Mouse (Mus musculus): ENCODE results near the gene Olfr807.

DNA sequence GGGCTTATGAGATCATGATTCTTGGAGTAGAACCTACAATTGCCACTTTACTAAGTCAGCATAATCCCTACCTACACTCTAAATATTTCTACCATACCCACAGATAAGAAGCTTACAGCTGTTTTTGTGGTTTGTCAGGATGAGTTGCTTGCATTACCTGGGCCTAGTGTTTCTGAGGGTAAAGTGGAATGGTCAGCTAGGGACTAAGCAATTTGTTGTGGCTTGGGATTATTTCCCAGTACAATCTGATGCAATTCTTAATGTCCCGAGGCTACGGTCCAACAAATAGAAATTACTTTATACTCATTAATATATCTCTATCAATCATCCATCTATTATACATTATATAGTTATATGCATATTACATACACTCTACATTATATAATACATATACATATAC is 28.3 kb downstream of the Olfr807 start, which contains the start of gene Olfr805:
- TF ChIP-seq POLR2A (IDR thresholded peaks at IDR 0.05; ENCODE audit: low read depth, low read length) (no peak), CTCF (IDR thresholded peaks at IDR 0.05; ENCODE audit: borderline replicate concordance, insufficient read depth, low read length) (no peak)
